Mouse (Mus musculus): ENCODE measurements around the gene Cox14. TPM values are rescaled to one million over a fixed set of nuclear protein-coding genes. Genes with fewer than 3 reads are reported as not detected.

Cox14 gene
- polyA plus RNA-seq, 1 experiment from 2014 or later, result 146 TPM

DNA sequence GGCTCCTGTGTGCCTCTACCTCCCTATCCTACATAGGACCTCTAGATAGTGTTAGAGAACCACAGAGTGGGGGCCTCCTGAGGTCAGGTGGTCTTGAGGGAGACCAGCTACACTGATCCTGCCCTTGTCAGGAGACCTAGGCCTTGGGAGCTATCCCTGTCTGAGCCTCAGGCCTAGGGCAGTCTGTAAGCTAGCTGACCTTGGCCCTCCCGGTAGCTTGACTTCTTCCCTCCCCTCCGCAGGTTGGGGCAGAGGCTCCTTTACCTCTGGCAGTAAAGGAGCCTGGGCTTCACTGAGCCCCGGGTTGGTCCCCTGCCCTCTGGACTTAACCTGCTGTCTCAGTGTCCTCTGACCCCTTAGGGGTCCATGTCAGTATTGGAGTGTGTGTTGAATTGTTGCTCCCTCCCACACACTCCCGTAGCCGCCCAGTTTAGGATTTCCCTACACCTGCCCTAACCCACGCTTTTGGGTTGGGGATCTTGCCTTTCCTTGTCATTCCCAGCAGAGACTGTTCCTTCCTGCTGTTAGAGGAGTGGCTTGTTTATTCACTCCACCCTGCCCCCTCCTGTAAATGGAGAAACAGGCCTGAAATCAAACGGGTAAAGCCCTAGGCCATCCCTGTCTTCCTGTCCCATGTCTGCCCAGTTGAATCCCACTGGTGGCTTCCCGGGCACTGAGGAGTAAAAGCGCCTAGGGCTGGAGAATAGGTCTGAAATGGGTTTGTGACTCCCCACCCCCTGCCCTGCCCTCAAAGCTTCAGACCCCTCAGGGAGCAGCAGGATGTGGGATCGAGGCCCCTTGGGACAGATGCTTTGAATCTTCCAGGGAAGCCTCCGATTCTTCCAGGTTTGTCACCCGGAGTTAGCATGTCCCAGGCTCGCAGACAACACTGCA, 12.5 kb upstream of the Cox14 start:
- Histone ChIP-seq H3K9me3 (no peaks in the 10 kb centered on the region), H3K4me1 (peaks cover 32% of the 10 kb centered on the region), H3K27ac (no peak overlapping the region), H3K27me3 (ENCODE audit: poor library complexity, severe bottlenecking) (no peaks in the 10 kb centered on the region), H3K36me3 (replicated peaks) (peaks cover 98% of the 10 kb centered on the region), H3K4me3 (no peak overlapping the region; the same call in 1 of the 2 replicates)
- DNase-seq (ENCODE audit: extremely low spot score, low spot score), result no peak
- 73% methylated on average over 13 of the region's 13 CpGs for WGBS

GRCm38 (mm10) chr15:99713569-99713968, 11.8 kb upstream of the Cox14 start:
- H3K4me3 ChIP-seq, result no peak overlapping the region
- peaks cover 38% of the 10 kb centered on the region for H3K4me1 ChIP-seq
- H3K9me3 ChIP-seq, result no peaks in the 10 kb centered on the region
- H3K27me3 ChIP-seq (ENCODE audit: poor library complexity, severe bottlenecking), result no peaks in the 10 kb centered on the region
- H3K36me3 ChIP-seq (replicated peaks), result peaks cover 98% of the 10 kb centered on the region
- no peak for DNase-seq (ENCODE audit: extremely low spot score, low spot score)
- WGBS, result 87% methylated on average over 3 of the region's 3 CpGs
- no peak overlapping the region for H3K27ac ChIP-seq

GRCm38 (mm10) chr15:99714206-99714605, 11.2 kb upstream of the Cox14 start:
- Histone ChIP-seq H3K27me3 (ENCODE audit: poor library complexity, severe bottlenecking) (no peaks in the 10 kb centered on the region), H3K27ac (no peak overlapping the region), H3K4me3 (no peak overlapping the region), H3K36me3 (replicated peaks) (peaks cover 98% of the 10 kb centered on the region), H3K4me1 (peaks cover 40% of the 10 kb centered on the region), H3K9me3 (no peaks in the 10 kb centered on the region)
- DNase-seq (ENCODE audit: extremely low spot score, low spot score), result no peak
- WGBS, result 79% methylated on average over 4 of the region's 4 CpGs

DNA sequence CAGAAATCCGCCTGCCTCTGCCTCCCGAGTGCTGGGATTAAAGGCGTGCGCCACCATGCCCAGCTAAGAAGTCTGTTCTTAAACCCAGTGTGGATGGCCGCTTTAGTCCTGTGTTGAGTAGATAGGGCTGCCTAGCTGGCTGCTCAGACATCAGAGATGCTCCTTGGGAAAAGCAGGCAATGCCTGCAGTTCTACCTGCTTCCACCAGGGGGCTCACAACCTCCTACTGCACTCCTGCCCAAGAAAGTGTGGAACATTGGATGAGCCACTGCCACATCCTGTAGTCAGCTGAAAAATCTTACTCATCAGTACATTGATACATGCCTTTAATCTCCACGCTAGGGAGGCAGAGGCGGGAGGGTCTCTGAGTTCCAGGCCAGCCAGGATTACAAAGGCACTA, 10.6 kb upstream of the Cox14 start:
- Histone ChIP-seq H3K4me1 (peaks cover 40% of the 10 kb centered on the region), H3K27me3 (ENCODE audit: poor library complexity, severe bottlenecking) (no peaks in the 10 kb centered on the region), H3K27ac (no peak overlapping the region), H3K9me3 (no peaks in the 10 kb centered on the region), H3K4me3 (no peak overlapping the region), H3K36me3 (replicated peaks) (peaks cover 96% of the 10 kb centered on the region)
- peak; percentile 76 for DNase-seq (ENCODE audit: extremely low spot score, low spot score)
- 53% methylated on average over 7 of the region's 7 CpGs for WGBS

DNA sequence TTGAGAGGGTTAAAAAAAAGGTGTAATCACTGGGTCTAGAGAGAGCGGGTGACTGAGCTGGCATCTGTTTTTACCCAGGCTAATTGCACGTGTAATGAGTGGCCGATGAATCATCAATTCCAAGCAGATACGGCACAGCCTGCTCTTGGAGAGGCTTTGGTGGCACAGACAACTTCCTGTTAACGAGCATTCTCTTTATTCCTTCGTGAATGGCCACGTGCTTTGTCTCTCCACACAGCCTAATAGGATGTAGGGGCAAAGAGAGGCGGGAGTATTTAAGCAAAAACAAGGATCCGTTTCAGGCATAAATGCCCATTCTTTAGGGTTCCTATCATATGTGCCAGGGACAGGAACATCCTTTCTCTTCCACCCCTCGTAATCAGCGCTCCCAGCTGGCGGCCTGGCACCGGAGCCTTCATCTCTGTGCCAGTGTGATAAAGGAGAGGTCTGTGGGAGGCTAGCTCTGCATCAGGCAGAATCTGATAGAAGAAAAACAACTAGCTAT, 10.0 kb upstream of the Cox14 start:
- Histone ChIP-seq H3K4me1 (peaks cover 40% of the 10 kb centered on the region), H3K36me3 (replicated peaks) (peaks cover 96% of the 10 kb centered on the region), H3K27me3 (ENCODE audit: poor library complexity, severe bottlenecking) (no peaks in the 10 kb centered on the region), H3K4me3 (no peak overlapping the region), H3K9me3 (no peaks in the 10 kb centered on the region), H3K27ac (peak overlapping the region; percentile 2; the same call in 1 of the 2 replicates)
- 78% methylated on average over 13 of the region's 13 CpGs for WGBS
- no peak for DNase-seq (ENCODE audit: extremely low spot score, low spot score)

DNA sequence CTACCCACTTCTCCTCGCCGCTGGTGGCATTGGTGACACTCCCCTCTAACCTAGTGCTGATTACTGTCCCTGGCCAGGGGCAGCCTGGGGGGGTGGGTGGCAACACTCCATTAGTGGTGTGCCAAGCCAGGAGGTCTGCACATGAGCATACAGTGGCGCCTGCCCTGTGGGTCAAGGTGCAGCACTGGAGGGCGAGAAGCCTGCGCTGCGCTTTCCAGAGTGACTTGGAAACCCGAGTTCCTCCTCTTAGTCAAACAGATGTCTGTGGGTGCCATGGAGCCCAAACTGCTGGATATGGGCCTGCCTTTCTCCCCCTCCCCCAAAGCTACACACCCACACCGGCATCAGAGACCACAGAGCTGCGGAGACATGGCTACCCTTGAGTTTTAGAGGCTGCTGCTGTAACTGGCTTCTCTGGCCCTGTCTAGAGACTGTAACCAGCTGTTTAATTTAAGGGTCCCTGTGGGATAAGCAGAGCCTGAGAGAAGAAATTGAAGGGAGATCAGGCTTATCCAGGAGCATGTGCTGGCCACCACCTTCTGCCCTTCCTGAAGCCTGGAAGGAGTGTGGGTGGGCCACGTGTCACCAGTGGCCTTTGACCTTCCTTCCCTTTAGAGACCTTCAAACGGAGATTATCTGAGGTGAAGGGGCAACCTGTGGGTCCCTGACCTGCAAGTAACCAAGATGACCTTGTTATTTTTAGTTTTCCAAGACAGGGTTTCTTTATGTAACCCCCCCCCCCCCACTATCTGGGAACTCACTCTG, 9.3 kb upstream of the Cox14 start:
- Histone ChIP-seq H3K4me1 (peaks cover 40% of the 10 kb centered on the region), H3K27ac (peak overlapping the region; percentile 2; the same call in 1 of the 2 replicates), H3K4me3 (no peak overlapping the region), H3K36me3 (replicated peaks) (peaks cover 96% of the 10 kb centered on the region), H3K27me3 (ENCODE audit: poor library complexity, severe bottlenecking) (no peaks in the 10 kb centered on the region), H3K9me3 (no peaks in the 10 kb centered on the region)
- 78% methylated on average over 11 of the region's 11 CpGs for WGBS
- DNase-seq (ENCODE audit: extremely low spot score, low spot score), result no peak

DNA sequence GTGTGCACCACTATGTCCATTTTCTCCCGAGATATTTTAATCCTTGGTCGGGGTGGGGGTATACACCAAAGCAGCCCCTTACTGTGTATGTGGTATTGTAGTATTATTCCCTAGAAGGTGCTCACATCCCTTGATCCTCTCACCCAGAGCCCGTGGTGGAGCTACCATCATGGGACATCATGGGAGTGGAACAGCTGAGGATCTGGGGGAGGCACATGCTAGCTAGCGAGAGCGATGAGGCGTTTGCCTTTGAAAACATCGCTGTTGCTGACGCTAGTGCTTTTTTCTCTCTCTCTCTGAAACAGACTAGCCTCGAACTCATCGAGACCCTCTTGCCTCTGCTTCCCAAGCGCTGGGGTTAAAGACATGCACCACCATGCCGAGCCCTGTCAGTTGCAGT, 8.6 kb upstream of the Cox14 start:
- H3K9me3 ChIP-seq, result no peaks in the 10 kb centered on the region
- no peak overlapping the region for H3K4me3 ChIP-seq
- no peak for DNase-seq (ENCODE audit: extremely low spot score, low spot score)
- H3K36me3 ChIP-seq (replicated peaks), result peaks cover 95% of the 10 kb centered on the region
- peaks cover 40% of the 10 kb centered on the region for H3K4me1 ChIP-seq
- no peaks in the 10 kb centered on the region for H3K27me3 ChIP-seq (ENCODE audit: poor library complexity, severe bottlenecking)
- 89% methylated on average over 12 of the region's 12 CpGs for WGBS
- no peak overlapping the region for H3K27ac ChIP-seq

DNA sequence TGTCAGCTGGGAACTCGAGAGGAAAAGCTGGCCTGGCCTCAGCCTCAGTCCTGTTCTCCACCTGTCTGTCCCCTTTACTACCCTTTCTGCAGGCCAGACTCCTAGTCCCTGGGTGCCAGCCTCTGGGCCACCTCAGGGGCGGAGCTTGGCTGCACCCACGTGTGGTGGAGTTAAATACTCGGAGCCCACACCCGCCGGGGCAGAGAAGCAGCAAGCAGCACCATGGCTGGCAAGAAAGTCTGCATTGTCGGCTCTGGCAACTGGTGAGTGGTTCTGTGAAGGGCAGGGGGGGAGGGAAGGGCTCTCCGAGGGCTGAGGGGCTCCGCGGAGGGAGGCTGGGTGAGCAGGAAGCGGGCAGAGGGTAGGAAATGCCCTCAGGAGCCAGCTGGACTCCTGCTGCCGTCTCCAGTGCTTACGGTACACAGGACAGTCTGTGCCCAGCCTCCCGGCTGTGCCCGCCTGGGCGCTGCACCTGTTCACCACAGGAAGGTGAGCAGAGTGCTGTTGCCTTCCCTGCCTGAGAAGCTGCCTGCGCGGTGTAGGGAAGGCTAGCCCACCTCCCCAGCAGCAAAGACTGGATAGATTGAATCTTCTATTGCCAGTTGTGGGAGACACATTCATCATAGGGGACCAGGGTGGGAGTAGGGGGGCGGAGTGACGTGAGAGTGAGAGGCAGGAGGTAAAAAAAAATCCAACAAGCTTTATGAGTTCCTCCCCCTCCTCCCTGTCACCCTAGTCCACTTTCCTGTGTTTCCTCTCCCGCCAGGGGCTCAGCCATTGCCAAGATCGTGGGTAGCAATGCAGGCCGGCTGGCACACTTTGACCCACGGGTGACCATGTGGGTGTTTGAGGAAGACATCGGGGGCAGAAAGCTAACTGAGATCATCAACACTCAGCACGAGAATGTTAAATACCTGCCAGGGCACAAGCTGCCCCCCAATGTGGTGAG, 7.8 kb upstream of the Cox14 start, which contains the start of gene Gpd1:
TSS of gene Gpd1 (plus strand) at position 130 of the 949 bp plus-strand sequence.
- no peaks in the 10 kb centered on the region for H3K9me3 ChIP-seq
- WGBS, result 74% methylated on average over 26 of the region's 26 CpGs
- no peak for DNase-seq (ENCODE audit: extremely low spot score, low spot score)
- peak within 1 kb of the TSS; percentile 12; the same call in 1 of the 2 replicates for H3K27ac ChIP-seq
- no peaks in the 10 kb centered on the region for H3K27me3 ChIP-seq (ENCODE audit: poor library complexity, severe bottlenecking)
- no peak within 1 kb of the TSS for H3K4me3 ChIP-seq
- H3K4me1 ChIP-seq, result peaks cover 38% of the 10 kb centered on the region
- peaks cover 94% of the 10 kb centered on the region for H3K36me3 ChIP-seq (replicated peaks)

DNA sequence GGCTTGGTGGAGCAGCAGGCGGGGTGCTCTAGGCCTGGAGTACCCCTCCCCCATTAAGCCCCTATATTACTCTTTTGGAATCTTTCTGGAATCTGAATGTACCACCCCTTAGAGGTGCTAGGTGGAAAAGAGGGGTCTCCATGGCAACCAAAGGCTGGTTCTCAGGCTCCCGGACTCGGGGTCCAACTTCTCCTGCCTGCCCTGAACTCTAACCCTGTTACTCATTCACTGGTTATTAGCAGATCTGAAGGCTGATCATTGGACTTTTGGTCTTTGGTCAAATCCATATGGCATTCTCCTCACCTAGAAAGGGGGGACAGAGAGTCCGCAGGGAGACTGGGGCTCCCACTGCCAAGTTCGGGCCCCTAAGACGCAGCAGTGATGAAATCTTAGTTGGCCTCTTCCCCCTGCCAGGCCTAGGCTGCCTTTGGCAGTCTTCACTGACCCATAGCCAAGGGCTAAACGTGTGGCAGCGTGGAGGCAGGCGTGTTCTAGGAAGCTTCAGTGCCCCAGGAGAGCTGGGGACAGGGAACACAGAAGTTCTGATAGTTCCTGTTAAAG, 6.9 kb upstream of the Cox14 start:
- Histone ChIP-seq H3K27ac (no peak overlapping the region), H3K27me3 (ENCODE audit: poor library complexity, severe bottlenecking) (no peaks in the 10 kb centered on the region), H3K4me3 (no peak overlapping the region), H3K36me3 (replicated peaks) (peaks cover 91% of the 10 kb centered on the region), H3K9me3 (no peaks in the 10 kb centered on the region), H3K4me1 (peaks cover 41% of the 10 kb centered on the region)
- DNase-seq (ENCODE audit: extremely low spot score, low spot score), result no peak
- WGBS, result 88% methylated on average over 9 of the region's 9 CpGs

GRCm38 (mm10) chr15:99719865-99720264, 5.6 kb upstream of the Cox14 start:
- Histone ChIP-seq H3K36me3 (replicated peaks) (peaks cover 79% of the 10 kb centered on the region), H3K4me3 (no peak overlapping the region), H3K27me3 (ENCODE audit: poor library complexity, severe bottlenecking) (no peaks in the 10 kb centered on the region), H3K4me1 (peaks cover 54% of the 10 kb centered on the region), H3K9me3 (no peaks in the 10 kb centered on the region), H3K27ac (no peak overlapping the region)
- 81% methylated on average over 8 of the region's 8 CpGs for WGBS
- no peak for DNase-seq (ENCODE audit: extremely low spot score, low spot score)

GRCm38 (mm10) chr15:99721921-99722743, 3.3 kb upstream of the Cox14 start:
- Histone ChIP-seq H3K9me3 (no peaks in the 10 kb centered on the region), H3K27me3 (ENCODE audit: poor library complexity, severe bottlenecking) (no peaks in the 10 kb centered on the region), H3K36me3 (replicated peaks) (peaks cover 58% of the 10 kb centered on the region), H3K4me3 (no peak overlapping the region), H3K4me1 (peaks cover 54% of the 10 kb centered on the region), H3K27ac (no peak overlapping the region)
- no peak for DNase-seq (ENCODE audit: extremely low spot score, low spot score)
- 80% methylated on average over 25 of the region's 25 CpGs for WGBS
